Mouse (Mus musculus) cerebellum, postnatal 14 days (tissue): Measurements from ENCODE around the gene Tmem200a.

Experiments
- DNase-seq, 2 experiments: peaks; one replicate each; pipeline ENCODE4 v3.0.0; 2021; ENCODE audit warnings: mixed read lengths in 2 of 2

Gene Tmem200a

DNA sequence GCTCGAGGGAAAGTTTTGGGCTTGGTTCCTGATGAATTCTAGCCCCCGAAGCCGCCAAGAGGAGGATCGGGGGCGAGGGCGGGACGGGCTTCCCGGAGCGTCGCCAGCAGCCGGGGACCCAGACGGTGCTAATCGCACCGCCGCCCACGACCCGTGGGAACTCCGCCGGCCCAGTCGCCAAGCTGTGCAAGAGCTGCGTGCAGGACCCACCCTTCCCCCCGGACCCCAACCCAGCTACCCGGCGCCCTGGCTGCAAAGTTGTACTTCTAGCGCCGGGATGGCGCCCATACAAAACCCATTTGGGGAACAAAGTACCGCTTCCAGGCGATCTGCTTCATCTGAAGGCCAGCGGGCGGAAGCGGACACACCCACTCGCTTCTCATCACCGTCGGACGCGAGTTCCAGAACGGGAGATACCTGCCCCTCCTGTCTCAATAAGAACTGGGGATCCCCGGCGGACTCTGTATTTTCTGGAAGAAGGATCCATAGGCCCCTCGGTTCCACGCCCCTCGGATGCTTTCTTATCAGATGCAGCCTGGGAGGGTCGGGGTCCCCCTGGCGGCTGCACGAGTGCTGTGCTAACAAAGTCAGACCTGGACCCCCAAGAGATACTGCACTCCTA lies at the start of gene Tmem200a:
Gene Tmem200a, minus strand, starts transcription at position 532 of the 622 bp plus-strand sequence.
- peak; percentile 68 to 70 for DNase-seq

DNA sequence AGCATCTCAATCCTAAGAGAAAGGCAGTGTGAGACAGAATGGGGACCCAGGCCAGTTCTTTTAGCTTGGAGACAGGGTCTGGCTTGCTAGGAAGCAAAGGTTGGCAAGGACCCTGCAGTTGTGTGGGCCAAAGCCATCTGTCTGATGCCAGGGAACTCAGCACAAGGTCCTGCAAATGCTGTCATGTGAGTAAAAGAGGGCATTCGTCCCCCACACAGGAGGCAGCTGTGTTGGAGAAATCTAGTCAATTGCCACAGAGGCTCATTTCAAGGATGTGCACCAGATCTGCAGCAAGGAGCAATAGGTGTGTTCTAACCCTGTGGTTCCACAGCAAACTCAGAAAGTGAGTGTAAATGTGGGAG lies 41.0 kb upstream of the Tmem200a start:
- DNase-seq: peak; percentile 76 to 78

DNA sequence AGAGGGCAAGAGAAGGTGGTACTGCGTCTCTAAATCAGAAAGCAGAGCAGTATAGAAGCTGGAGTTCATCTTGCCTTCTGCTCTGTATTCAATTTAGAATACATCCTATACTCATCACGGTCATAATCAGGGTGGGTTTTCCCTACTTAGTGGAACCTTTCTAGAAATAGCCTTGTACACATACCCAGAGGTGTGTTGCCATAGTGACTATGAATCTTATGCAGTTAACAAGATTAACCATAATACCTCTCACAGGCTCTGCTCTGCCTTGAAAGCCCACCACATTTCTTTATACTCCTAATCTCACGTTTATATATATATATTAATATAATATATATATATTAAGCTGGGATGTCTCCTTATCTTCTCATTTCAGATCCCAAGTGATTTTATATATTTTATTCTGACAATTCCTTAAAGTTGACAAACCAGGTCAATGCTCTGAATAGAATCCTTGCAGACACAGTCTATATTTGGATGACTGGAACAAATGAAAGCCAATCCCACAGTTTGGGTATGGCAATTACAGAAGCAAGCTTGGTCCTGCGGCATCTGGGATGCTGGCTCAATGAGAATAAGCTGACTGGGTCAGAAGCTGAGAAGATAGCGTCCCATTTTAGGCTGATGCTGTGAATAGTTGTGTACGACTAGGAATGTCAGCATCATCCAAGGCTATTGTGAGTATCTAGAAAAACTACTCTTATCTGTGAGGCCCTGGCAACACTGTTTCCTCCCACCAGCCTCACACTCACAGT lies 40.4 kb upstream of the Tmem200a start:
- no peak for DNase-seq

DNA sequence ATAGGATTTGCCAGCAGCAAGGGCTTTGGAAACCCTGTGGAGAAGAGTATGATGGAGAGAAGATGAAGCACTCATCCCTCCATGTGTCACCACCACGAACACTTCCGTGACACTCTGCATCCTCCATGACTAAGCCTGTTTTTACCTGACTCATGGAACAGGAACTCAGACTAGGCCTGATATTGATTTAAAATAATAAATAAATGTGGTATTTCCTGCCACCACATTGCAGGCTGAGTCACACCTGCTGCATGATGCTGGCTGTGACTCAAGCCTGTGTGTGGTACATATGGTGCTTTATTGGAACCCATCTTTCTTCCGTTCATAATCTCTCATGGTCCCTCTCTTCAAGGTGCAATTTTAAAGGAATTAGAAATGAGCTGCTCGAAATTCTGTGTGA lies 35.6 kb upstream of the Tmem200a start:
- peak in 1 of 2 experiments; percentile 4 for DNase-seq

DNA sequence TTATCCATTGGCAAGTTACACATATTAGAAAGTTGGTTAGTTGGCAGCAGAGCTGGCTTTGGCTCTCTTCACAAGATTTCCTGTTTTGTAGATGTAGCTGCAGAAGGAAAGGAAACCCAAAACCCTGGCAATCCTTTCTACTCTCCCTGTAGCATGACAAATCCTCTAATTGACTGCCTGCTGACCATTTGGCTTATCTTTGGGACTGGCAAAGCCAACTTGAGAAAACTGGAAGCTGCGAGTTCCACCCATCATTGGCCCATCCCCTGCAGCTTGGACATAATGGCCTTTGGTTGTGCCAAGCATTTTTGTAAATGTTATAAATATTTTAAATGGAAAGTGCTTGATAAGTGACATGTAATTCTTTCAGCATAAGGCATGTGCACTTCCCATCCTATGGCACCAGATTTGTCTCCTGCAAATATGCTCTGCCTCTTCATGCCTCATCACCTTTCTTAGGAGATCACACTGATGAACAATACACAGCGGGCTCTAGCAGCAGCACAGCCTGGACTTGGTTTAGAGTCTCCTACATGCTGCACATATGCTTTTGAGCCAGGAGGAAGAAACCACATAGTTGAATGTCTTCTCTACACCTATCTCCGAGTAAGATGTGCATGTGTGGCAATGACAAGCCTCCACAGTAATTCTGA lies 24.6 kb upstream of the Tmem200a start:
- peak; percentile 43 to 67 for DNase-seq

DNA sequence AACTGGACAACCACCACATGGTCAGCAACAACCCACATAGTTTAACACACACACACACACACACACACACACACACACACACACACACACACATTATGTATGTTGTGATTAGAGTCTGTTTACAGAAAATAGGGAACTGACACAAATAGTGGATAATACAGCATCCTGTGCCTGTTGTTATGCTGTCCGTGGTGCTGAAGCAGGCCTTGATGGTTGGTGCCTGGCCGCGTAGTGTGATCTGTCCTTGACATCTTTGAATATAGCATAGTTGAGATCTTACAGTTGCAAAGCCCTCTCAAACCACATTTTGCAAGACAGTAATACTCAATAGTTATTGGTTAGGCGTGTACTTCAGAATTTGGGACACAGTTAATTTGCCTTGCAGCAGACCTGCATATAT lies 3.2 kb upstream of the Tmem200a start:
- no peak for DNase-seq

DNA sequence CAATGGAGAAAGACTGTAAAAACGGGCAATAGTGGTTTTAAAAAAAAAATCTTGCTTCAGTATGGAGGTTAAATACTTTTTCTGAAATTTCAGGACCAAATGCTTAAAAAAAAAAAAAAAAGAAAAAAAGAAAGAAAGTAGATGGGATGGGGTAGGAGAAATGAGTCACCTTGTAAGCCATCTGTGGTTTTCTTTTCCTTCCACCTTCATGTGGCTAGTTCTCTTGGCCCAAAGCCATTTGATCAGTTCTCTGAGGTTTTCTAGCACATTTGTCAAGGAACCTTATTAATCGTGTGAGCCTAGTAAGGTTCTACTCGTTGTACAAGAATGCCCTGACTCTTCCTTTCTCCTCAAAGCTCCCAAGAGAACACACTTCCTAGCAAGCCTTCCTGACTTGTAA lies 826 bp upstream of the Tmem200a start:
- DNase-seq: no peak

DNA sequence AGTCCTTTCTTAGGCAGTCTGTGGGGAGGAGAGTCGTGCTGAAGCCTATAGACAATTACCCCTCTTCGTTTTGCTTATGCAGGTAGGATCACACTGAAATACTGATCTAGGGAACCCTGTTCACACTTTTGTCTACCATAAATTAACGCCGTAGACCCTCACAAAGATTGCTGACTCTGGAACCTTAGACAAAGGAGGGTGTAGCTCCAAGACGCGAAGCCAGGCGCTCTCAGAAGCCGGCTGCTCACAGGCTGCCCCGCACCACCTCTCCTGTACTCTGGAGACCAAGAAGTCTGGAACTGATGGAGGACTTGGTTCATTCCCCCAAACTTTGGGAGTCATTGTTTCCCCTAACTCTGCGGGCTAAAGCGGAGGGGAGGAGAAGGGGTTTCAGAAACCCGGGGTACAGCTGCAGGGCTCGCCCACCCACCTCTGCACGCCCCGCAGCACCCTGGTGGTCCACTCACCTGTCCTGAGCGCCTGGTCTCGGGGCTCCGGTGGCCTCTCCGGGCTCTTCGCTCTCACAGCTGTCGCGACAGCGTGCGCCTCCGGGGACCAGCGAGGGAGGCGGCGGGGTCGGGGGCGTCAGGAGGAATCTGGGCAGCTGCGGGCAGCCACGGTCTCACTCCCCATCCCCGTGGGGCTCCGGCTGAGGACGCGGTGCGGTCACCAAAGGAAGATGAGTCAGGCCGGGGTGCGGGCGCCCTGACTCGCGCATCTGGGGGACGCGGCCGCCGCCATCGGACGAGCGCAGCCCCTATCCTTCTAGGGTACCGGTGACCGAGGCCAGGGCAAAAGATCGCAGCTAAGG lies 976 bp downstream of the Tmem200a start, which contains the start of gene Gm9767:
Gene Gm9767, plus strand, starts transcription at position 585 of the 811 bp plus-strand sequence.
- peak in 1 of 2 experiments; percentile 4 for DNase-seq

DNA sequence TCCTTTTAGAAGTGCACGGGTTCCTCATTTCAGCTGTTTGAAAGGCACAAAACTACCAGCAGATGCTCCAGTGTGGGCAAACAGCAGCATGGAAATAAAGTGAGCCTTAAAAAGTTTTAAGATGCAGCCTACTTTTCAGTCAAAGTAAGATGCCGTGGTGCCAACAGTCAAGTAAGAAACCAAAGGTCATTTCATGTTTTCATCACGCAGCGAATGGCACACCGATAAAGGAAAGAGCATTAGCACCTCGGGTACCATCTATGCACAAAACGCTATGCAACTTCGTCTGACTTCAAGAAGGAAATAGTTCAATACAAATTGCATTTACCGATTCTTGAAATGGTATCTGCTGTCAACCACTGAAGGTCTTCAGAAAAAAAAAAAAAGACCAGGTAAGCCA lies 1.9 kb downstream of the Tmem200a start:
- DNase-seq: no peak

DNA sequence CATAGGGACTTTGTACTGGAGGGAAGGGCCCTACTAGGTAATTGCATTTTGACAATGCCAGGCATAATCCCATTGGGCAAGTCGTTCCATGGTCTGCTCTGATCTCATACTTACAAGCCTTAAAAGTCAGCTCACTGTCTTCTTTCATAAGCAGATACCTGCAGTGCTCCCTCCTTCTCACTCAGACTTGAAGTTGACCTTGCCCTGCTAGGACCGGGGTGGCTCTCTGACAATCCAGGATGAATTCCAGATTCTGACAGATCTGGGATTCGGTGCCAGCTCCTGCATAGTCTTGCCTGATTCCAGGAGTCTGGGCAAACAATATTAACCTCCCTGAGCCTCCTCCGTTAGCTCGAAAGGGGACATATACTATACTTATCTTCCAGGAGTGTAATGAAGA lies 6.9 kb downstream of the Tmem200a start:
- DNase-seq: peak; percentile 21 to 33

DNA sequence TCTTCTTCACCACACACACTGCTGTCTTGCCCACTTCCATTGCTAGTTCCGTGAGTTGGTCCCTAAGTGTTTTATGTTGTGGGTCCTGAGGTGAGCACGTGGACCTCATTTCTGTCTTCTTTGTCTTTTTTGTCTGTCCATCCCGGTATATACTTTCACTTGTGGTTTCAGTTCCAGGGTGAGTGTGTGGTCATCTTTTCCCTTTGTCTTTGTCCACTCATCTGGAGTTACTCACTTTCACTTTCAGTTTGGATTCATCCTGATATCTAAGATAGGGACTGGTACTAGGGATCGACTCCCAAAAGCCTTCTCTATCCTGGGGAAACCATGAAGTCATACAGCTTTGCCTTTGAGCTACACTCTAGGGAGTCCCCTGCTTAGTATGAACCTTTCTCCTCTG lies 15.8 kb downstream of the Tmem200a start:
- no peak for DNase-seq

DNA sequence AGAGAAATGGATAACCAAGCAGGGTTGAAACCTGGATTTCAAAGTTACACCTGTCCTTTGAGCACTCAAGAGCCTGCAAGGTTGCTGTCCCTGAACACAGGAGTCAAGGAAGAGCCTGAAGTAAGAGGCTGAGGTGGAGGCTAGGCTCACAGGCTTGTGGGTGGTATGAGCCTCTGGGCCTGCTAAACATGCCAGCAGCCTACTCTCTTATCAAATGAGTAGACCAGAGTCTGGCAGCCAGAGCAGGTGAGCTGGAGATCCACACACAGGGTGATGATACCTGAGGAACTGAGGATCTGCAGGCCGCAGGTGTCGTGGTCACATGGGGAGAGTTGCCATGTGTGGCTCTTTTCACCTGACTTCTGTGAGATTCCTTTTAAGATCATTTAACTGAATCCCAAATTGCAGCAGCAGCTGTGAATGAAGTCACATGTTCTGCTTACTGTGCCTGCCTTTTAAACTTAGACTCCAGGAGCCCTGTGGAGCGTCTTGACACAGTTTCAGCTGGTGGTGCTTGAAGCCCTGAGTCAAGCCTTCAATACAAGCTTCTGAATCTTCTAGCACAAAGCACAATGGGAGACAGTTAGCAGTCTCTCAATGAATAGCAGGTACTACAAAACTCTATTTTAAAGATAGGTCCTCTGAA lies 19.1 kb downstream of the Tmem200a start:
- DNase-seq: no peak

DNA sequence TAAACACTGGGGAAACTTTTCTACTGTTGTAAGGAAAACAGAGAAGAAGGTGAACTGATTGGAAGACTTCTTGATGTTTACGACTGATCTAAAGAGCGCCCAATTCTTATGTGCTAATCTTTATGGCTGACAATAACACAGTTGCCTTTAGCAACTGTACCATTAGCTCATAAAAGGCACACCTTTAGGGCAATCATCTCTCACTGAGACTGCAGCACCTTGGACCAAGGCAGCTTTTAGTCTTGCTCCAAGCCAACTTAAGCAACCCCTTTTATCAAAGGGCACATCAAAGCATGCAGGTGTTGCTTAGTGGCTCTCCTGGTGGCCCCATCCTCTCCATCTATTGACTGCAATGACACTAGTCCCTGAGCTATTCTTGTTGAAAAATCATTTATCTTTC lies 27.7 kb downstream of the Tmem200a start:
- DNase-seq: no peak

DNA sequence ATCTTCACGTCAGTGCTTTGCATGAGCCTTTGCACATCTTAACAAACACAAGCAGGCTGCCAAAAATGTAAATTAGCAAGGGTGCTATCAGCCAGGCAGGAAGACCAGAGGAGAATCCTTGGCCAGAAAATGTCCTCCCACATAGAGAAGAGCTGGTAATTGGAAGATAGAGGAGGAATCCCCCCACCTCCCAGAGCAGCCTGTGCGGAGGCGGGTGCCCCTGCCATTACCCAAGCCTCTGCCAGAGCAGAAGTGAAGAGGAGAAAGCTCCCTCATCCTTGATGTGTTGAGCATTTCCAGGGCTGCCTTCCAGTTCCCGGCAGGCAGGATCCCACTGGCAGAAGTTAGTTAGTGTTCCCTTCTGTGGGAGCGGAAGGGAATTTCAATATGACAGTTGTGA lies 43.9 kb downstream of the Tmem200a start:
- peak; percentile 42 to 45 for DNase-seq

DNA sequence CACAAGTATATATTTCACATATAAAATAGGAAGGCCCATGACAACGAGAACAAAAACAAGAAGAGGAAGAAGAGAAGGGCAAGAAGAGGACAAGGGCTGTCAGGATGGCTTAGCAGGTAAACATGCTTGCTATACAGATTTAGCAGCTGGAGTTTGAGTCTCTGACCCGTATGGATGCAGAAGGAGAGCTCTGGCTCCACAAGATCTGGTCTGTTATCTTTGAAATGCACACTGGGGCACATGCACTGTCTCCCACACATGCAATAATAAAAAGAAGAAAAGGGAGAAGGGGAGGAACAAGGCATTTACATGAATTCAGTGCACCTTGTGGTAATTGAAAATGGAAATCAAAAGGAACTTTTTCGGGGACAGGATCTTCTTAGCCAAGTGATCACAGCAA lies 60.1 kb downstream of the Tmem200a start:
- no peak for DNase-seq

DNA sequence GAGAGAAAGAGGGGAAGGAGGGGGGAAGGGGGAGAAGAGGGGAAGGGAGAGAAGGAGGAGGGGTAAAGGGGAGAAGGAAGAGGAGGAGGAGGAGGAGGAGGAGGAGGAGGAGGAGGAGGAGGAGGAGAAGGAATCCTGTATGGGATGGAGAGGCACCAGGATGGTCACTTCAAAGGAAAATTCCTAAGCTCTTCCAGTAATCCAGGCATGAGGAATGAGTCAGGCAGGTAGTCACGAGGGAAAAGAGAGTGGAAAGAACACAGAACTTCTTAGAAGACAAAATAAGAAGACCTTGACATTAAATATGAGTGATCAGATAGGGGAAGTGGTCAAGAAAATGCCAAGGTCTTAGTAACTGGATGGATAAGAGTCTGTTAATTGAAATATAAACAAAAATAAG lies 64.6 kb downstream of the Tmem200a start:
- DNase-seq: no peak

DNA sequence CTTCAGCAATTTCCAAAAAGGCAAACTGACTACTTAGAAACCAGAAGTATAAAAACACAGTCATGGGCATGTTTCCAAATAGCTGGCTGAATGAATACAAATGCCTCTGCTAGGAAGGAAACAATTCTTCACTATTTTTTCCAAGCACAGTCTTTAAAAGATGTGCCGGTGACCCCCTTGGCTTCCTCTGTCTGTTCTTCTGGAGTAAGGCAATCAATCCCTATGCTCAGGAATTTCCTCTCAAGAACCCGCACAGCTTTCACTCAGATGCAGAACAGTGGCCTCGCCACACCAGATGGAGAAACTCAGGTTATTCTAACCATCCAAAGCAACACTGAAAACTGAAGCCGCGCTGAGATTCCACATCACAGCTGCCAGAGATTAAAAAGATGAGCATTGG lies 69.9 kb downstream of the Tmem200a start:
- no peak for DNase-seq

DNA sequence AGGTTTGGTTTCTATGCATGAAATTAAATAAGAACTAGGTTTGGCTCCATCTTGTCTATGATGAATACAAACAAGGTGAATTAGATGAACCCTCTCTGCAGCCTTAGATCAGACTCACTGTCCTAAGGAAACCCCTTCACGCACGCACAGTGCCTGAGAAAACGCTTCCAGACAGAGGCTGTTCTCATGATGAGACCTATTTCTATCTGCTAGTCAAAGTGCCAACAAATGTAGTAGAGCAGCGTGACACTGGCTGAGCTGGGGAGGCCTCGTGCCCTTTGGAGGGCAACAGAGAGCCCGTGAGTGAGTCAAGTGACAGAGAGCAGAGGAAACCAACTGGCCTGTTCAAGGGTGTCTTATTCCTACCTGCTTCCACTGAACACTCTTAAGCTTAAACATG lies 73.4 kb downstream of the Tmem200a start:
- DNase-seq: no peak

DNA sequence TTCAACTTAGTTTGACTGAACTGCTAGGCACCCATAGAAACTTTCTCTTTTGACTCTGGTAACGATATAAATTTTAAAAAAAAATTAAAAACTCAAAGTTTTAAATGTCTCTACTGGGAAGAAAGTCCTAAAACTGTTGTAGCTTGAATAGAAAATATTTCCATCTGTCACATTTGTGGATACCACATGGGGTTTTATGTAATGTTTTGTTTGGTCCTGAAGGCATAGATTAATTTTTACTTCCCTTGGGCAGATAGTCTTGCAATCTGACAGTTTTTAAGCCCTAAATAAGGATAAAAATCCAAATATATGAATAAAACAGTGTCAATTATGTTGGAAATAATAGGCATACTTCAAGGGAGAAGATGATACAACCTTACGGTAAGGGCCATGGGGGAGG lies 78.0 kb downstream of the Tmem200a start:
- DNase-seq: no peak

DNA sequence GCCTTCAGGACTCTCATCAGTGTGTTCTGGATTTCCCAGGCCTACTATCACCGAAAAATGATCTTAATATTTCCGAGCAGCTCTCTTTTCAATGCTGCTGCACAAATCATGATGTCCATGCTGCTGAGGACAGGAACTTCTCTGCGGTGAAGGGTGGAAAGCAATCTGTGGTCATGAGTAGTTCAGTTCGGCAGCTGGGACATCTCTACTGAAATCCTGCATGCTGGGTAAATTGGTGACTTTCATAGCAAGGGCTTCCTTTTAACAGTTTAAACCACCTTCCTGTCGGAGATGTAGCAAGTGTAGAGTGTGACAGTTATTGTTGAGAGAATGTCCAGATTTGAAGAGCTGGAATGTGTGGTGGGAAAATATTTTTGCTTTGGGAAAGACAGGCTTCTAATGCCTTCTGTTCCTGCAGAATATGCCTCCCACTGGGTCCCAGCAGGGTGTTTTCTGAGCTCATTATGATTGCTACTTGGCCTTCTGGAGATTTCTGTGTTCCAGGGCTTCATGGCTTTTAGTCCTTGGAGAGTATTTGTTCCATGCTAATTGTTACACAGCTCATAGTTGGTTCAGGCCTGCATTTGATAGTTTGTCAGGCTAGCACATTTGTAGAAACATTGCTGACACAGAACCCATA lies 79.4 kb downstream of the Tmem200a start:
- peak; percentile 61 to 70 for DNase-seq

DNA sequence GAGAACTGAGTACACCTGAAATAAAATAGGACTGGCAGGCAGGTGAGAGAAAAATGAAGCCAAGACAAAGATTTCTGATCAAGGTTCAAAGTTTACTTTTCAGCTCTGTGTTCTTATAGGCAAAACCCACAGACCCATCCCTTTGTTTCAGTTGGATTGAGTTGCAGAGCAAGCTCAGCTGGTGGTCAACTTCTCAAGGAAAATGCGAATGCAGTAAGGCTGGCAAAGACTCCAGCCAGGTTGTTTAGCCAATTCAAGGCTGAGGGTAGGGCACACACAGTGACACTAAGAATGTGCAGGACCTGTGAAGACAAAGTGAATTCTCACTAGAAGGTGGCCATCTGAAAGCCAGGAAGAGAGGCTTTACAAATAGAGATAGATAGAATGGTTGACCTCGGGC lies 94.8 kb downstream of the Tmem200a start:
- DNase-seq: no peak

DNA sequence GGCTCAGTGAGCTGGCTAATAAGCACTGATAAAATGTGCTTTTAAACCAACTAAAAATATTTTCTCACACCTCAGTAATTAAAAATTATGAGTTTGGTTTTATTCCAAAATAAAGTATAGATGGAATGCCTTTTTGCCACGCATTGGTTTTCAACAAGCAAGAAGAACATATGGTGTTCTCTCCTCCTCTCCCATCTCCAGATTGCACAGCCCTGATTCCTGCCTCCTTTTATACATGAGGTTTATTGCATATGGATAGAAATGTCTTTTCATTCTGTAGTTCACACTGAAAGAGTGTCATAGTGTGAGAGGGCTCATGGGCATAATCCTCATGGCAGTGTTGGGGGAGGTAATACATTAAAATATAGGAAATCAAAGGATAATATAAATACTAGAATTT lies 96.2 kb downstream of the Tmem200a start:
- DNase-seq: no peak
